Mouse (Mus musculus) cortical plate, adult 2 months (tissue): ENCODE results near the gene Nrm.

Experiments used
- CTCF ChIP-seq: fragments of 200-500 bp; IDR thresholded peaks from 2 replicates; pipeline ENCODE4 v1.5.1; 2011; ENCODE audit warnings: mild to moderate bottlenecking, control low read depth, low read length; ENCODE audit not compliant: insufficient read depth; ENCODE audit errors: extremely low read depth
- POLR2A ChIP-seq: fragments of 200-500 bp; IDR thresholded peaks from 2 replicates; pipeline ENCODE4 v1.6.1; 2011; ENCODE audit warnings: mild to moderate bottlenecking, low read length, control low read depth; ENCODE audit not compliant: insufficient read depth; ENCODE audit errors: extremely low read depth

GRCm38 (mm10) chr17:35866911-35867890 lies 6.1 kb downstream of the Nrm start:
- no peak for TF ChIP-seq CTCF
- TF ChIP-seq POLR2A = no peak
